Mouse (Mus musculus) limb, embryonic 10.5 days (tissue): Measurements from ENCODE around the gene Slc35a2. TPM values are rescaled to one million over a fixed set of nuclear protein-coding genes. Genes with fewer than 3 reads are reported as not detected.
A peak's percentile ranks its signal among the peaks of the same experiment; 100 is the strongest.
"Not testable (repeated sequence)": the region's sequence is repeated elsewhere in the genome, so short reads cannot be mapped to it uniquely, and the experiment has no call there.

Source experiments
- DNase-seq: peaks from one replicate; pipeline ENCODE4 v3.0.0-alpha.2; 2017; ENCODE audit warnings: low spot score
- H3K27ac ChIP-seq: fragments of 300-500 bp; sonication (generic); 2 replicates; pipeline ENCODE4 v1.5.1; 2016; ENCODE audit warnings: mild to moderate bottlenecking
- H3K27me3 ChIP-seq: fragments of 300-500 bp; sonication (generic); 2 replicates; pipeline ENCODE4 v1.6.1; 2016; ENCODE audit warnings: low read depth, mild to moderate bottlenecking; ENCODE audit not compliant: poor library complexity, severe bottlenecking
- H3K36me3 ChIP-seq: fragments of 300-500 bp; sonication (generic); 2 replicates; pipeline ENCODE4 v1.6.1; 2016; ENCODE audit warnings: mild to moderate bottlenecking, moderate library complexity
- H3K4me1 ChIP-seq: fragments of 300-500 bp; sonication (generic); 2 replicates; pipeline ENCODE4 v1.6.1; 2016
- H3K4me3 ChIP-seq: fragments of 300-500 bp; sonication (generic); 2 replicates; pipeline ENCODE4 v1.5.1; 2016; ENCODE audit warnings: mild to moderate bottlenecking, moderate library complexity
- H3K9me3 ChIP-seq: fragments of 300-500 bp; sonication (generic); replicated peaks from 2 replicates; pipeline ENCODE4 v1.6.1; 2016; ENCODE audit warnings: mild to moderate bottlenecking
- WGBS: fragments of 180-500 bp; shearing (Covaris S2); methylation state at CpG from one replicate; pipeline ENCODE4 v1.1.7; 2016; 5-methylcytosine and 5-hydroxymethylcytosine counted together
- polyA plus RNA-seq: library from polyadenylated mRNA; unstranded; fragments of >200 nt; fragmentation: Nextera tagmentation; extraction: Ambion mirVana; gene quantifications from 2 replicates; pipeline ENCODE4 v1.2.1, GENCODE M21; 2016

Gene Slc35a2
- polyA plus RNA-seq, 1 experiment from 2014 or later = 24.0 TPM

GRCm38 (mm10) chrX:7867141-7867540 lies 16.7 kb upstream of the Slc35a2 start:
- Histone ChIP-seq H3K27ac (no peak overlapping the region), H3K9me3 (no peaks in the 10 kb centered on the region), H3K4me3 (no peak overlapping the region), H3K36me3 (peaks cover 25% of the 10 kb centered on the region), H3K27me3 (no peaks in the 10 kb centered on the region), H3K4me1 (no peaks in the 10 kb centered on the region)
- DNase-seq = no peak
- 93% methylated on average over 1 of the region's 1 CpGs for WGBS

- no peak for DNase-seq
- WGBS = 52% methylated on average over 2 of the region's 2 CpGs
Observed at GRCm38 (mm10) chrX:7868506-7868905, 15.3 kb upstream of the Slc35a2 start.

GRCm38 (mm10) chrX:7869826-7870225 lies 14.0 kb upstream of the Slc35a2 start:
- Histone ChIP-seq H3K4me1 (no peaks in the 10 kb centered on the region), H3K9me3 (no peaks in the 10 kb centered on the region), H3K27me3 (no peaks in the 10 kb centered on the region), H3K27ac (no peak overlapping the region), H3K4me3 (no peak overlapping the region), H3K36me3 (peaks cover 51% of the 10 kb centered on the region)
- no peak for DNase-seq
- 53% methylated on average over 3 of the region's 3 CpGs for WGBS

More at GRCm38 (mm10) chrX:7868506-7868905, 15.3 kb upstream of the Slc35a2 start:
- no peaks in the 10 kb centered on the region for H3K9me3 ChIP-seq
- H3K36me3 ChIP-seq = peaks cover 39% of the 10 kb centered on the region
- H3K27me3 ChIP-seq = no peaks in the 10 kb centered on the region
- no peak overlapping the region for H3K4me3 ChIP-seq
- no peaks in the 10 kb centered on the region for H3K4me1 ChIP-seq
- no peak overlapping the region for H3K27ac ChIP-seq

- peak; percentile 83 for DNase-seq
- peaks cover 21% of the 10 kb centered on the region for H3K36me3 ChIP-seq
- peak within 1 kb of the TSS; percentile 60 for H3K4me3 ChIP-seq
- no peaks in the 10 kb centered on the region for H3K9me3 ChIP-seq
- H3K27ac ChIP-seq = peak within 1 kb of the TSS; percentile 62; the same call in 1 of the 2 replicates
- H3K27me3 ChIP-seq = peaks cover 4% of the 10 kb centered on the region; the same call in 1 of the 2 replicates
- 16% methylated on average over 37 of the region's 38 CpGs for WGBS
- H3K4me1 ChIP-seq = peaks cover 6% of the 10 kb centered on the region; the same call in 1 of the 2 replicates
Observed at GRCm38 (mm10) chrX:7878007-7878419, 5.8 kb upstream of the Slc35a2 start, which contains the start of gene Pim2. Gene Pim2, plus strand, starts transcription at chrX:7878262.

GRCm38 (mm10) chrX:7878495-7878894 lies 5.3 kb upstream of the Slc35a2 start:
- peak overlapping the region; percentile 62; the same call in 1 of the 2 replicates for H3K27ac ChIP-seq
- no peaks in the 10 kb centered on the region for H3K9me3 ChIP-seq
- peaks cover 6% of the 10 kb centered on the region; the same call in 1 of the 2 replicates for H3K4me1 ChIP-seq
- peak overlapping the region; percentile 60 for H3K4me3 ChIP-seq
- peaks cover 16% of the 10 kb centered on the region for H3K36me3 ChIP-seq
- peak; percentile 31 for DNase-seq
- peaks cover 4% of the 10 kb centered on the region; the same call in 1 of the 2 replicates for H3K27me3 ChIP-seq
- 9% methylated on average over 20 of the region's 21 CpGs for WGBS

GRCm38 (mm10) chrX:7879819-7880218 lies 4.0 kb upstream of the Slc35a2 start:
- Histone ChIP-seq H3K9me3 (no peaks in the 10 kb centered on the region), H3K4me3 (peak overlapping the region; percentile 27), H3K27ac (no peak overlapping the region), H3K4me1 (peaks cover 6% of the 10 kb centered on the region; the same call in 1 of the 2 replicates), H3K27me3 (peaks cover 4% of the 10 kb centered on the region; the same call in 1 of the 2 replicates), H3K36me3 (peaks cover 4% of the 10 kb centered on the region; the same call in 1 of the 2 replicates)
- WGBS = 20% methylated on average over 11 of the region's 11 CpGs
- DNase-seq = peak; percentile 57

- H3K27ac ChIP-seq = peak overlapping the region; percentile 86; the same call in 1 of the 2 replicates
- peaks cover 40% of the 10 kb centered on the region for H3K36me3 ChIP-seq
- DNase-seq = no peak
- 28% methylated on average over 13 of the region's 13 CpGs for WGBS
- 0 out of 2 replicates have a peak, but pooled peaks cover 4% of the 10 kb centered on the region for H3K4me1 ChIP-seq
- H3K27me3 ChIP-seq = no peaks in the 10 kb centered on the region
- no peaks in the 10 kb centered on the region for H3K9me3 ChIP-seq
- H3K4me3 ChIP-seq = peak overlapping the region; percentile 64
Observed at GRCm38 (mm10) chrX:7898211-7898610, 14.4 kb downstream of the Slc35a2 start.

GRCm38 (mm10) chrX:7898880-7899874 lies 15.3 kb downstream of the Slc35a2 start, which contains the start of the genes Pqbp1 and Timm17b:
Gene Pqbp1, minus strand, starts transcription at chrX:7899269.
Gene Timm17b, plus strand, starts transcription at chrX:7899357.
- Histone ChIP-seq H3K27me3 (no peaks in the 10 kb centered on the region), H3K4me3 (peak within 1 kb of the TSS; percentile 64), H3K36me3 (peaks cover 33% of the 10 kb centered on the region), H3K4me1 (0 out of 2 replicates have a peak, but pooled peaks cover 4% of the 10 kb centered on the region), H3K9me3 (no peaks in the 10 kb centered on the region), H3K27ac (peak within 1 kb of the TSS; percentile 86)
- 12% methylated on average over 62 of the region's 62 CpGs for WGBS
- peak; percentile 81 for DNase-seq

- Histone ChIP-seq H3K27ac (no peak overlapping the region), H3K9me3 (no peaks in the 10 kb centered on the region), H3K4me3 (no peak overlapping the region), H3K36me3 (peaks cover 29% of the 10 kb centered on the region), H3K4me1 (no peaks in the 10 kb centered on the region), H3K27me3 (no peaks in the 10 kb centered on the region)
- no peak for DNase-seq
- WGBS = 94% methylated on average over 5 of the region's 5 CpGs
Observed at GRCm38 (mm10) chrX:7904441-7904840, 20.6 kb downstream of the Slc35a2 start.

- WGBS = 93% methylated on average over 5 of the region's 5 CpGs
- H3K27me3 ChIP-seq = no peaks in the 10 kb centered on the region
- H3K4me1 ChIP-seq = no peaks in the 10 kb centered on the region
- no peak within 1 kb of the TSS for H3K4me3 ChIP-seq
- no peak within 1 kb of the TSS for H3K27ac ChIP-seq
- no peaks in the 10 kb centered on the region for H3K9me3 ChIP-seq
- peaks cover 22% of the 10 kb centered on the region for H3K36me3 ChIP-seq
- DNase-seq = no peak
Observed at GRCm38 (mm10) chrX:7907735-7908134, 23.9 kb downstream of the Slc35a2 start, which contains the start of gene Gm10491. Gene Gm10491, minus strand, starts transcription at chrX:7907835.

GRCm38 (mm10) chrX:7909242-7909641 lies 25.4 kb downstream of the Slc35a2 start, which contains the start of gene Gm10490:
Gene Gm10490, plus strand, starts transcription at chrX:7909542.
- not testable (repeated sequence) for H3K27me3 ChIP-seq, H3K9me3 ChIP-seq, H3K4me1 ChIP-seq, H3K27ac ChIP-seq, DNase-seq, H3K4me3 ChIP-seq
- peaks cover 19% of the 10 kb centered on the region for H3K36me3 ChIP-seq
- 88% methylated on average over 4 of the region's 4 CpGs for WGBS

- H3K4me1 ChIP-seq = no peaks in the 10 kb centered on the region
- no peaks in the 10 kb centered on the region for H3K9me3 ChIP-seq
- no peak overlapping the region for H3K27ac ChIP-seq
- WGBS = 70% methylated on average over 6 of the region's 6 CpGs
- DNase-seq = no peak
- peaks cover 19% of the 10 kb centered on the region for H3K36me3 ChIP-seq
- no peaks in the 10 kb centered on the region for H3K27me3 ChIP-seq
- H3K4me3 ChIP-seq = no peak overlapping the region
Observed at GRCm38 (mm10) chrX:7910473-7910872, 26.6 kb downstream of the Slc35a2 start.
